Comparison of ENCODE assay signal across 15 mouse cellular contexts in genomic region chr12:8898879-8899785, GRCm38 (mm10). TPM values are rescaled to one million over a fixed set of nuclear protein-coding genes. Genes with fewer than 3 reads are reported as not detected.
A peak's percentile ranks its signal among the peaks of the same experiment; 100 is the strongest.
DNase-seq lines count a peak whose midpoint lies in the region; ATAC-seq and TF ChIP-seq lines count a peak whose summit lies in the region.
"Had no signal": no experiment of that assay in that cellular context is flagged by ENCODE, and none has a peak within 500 bp of the region (broad histone marks: within the 10 kb centered on the region; RNA-seq: fewer than 3 reads in every experiment).

No protein-coding gene starts in this region.

- no peak for TF ChIP-seq POLR2A in brain, embryonic 14.5 days (IDR thresholded peaks at IDR 0.05; ENCODE audit: borderline replicate concordance, extremely low read depth, insufficient read depth, insufficient read length, poor library complexity, severe bottlenecking)

- no peak overlapping the region for H3K4me3 ChIP-seq in forebrain, embryonic 10.5 days
- H3K4me3 ChIP-seq in forebrain, embryonic 12.5 days (replicated peaks), result no peak overlapping the region
- no peak overlapping the region for H3K4me3 ChIP-seq in hindbrain, embryonic 13.5 days
- no peak overlapping the region for H3K4me3 ChIP-seq in midbrain, embryonic 16.5 days (ENCODE audit: low read depth, low read length)

- no peak for TF ChIP-seq CTCF in brain, embryonic 14.5 days (IDR thresholded peaks at IDR 0.05; ENCODE audit: borderline replicate concordance, extremely low read depth, insufficient read depth, insufficient read length)

- peaks cover 46% of the 10 kb centered on the region for H3K4me1 ChIP-seq in forebrain, embryonic 10.5 days
- peaks cover 16% of the 10 kb centered on the region for H3K4me1 ChIP-seq in forebrain, embryonic 12.5 days
- H3K4me1 ChIP-seq in hindbrain, embryonic 13.5 days (replicated peaks), result 0 out of 2 replicates have a peak, but pooled peaks cover 12% of the 10 kb centered on the region
- no peaks in the 10 kb centered on the region for H3K4me1 ChIP-seq in midbrain, embryonic 16.5 days (ENCODE audit: control insufficient read depth, insufficient read depth, low read length)

- H3K4me2 ChIP-seq in forebrain, embryonic 12.5 days, result no peak overlapping the region
- no peak overlapping the region for H3K4me2 ChIP-seq in hindbrain, embryonic 13.5 days
- H3K4me2 ChIP-seq in midbrain, embryonic 16.5 days (ENCODE audit: low read length), result no peak overlapping the region

- 60% methylated on average over 19 of the region's 19 CpGs for WGBS in forebrain, embryonic 10.5 days
- 55% methylated on average over 19 of the region's 19 CpGs for WGBS in forebrain, embryonic 12.5 days
- WGBS in hindbrain, embryonic 13.5 days, result 47% methylated on average over 19 of the region's 19 CpGs
- 41% methylated on average over 18 of the region's 19 CpGs for WGBS in midbrain, embryonic 16.5 days

- no peaks in the 10 kb centered on the region for H3K9me3 ChIP-seq in forebrain, embryonic 10.5 days
- H3K9me3 ChIP-seq in forebrain, embryonic 12.5 days, result no peaks in the 10 kb centered on the region
- H3K9me3 ChIP-seq in hindbrain, embryonic 13.5 days, result no peaks in the 10 kb centered on the region
- H3K9me3 ChIP-seq in midbrain, embryonic 16.5 days (replicated peaks; ENCODE audit: control insufficient read depth, low read length, poor library complexity, severe bottlenecking), result no peaks in the 10 kb centered on the region
- H3K9me3 ChIP-seq: G1E had no signal

- no peak overlapping the region for H3K9ac ChIP-seq in forebrain, embryonic 12.5 days
- no peak overlapping the region for H3K9ac ChIP-seq in hindbrain, embryonic 13.5 days
- no peak overlapping the region for H3K9ac ChIP-seq in midbrain, embryonic 16.5 days (ENCODE audit: low read depth, low read length)

- H3K36me3 ChIP-seq in forebrain, embryonic 10.5 days (replicated peaks), result no peaks in the 10 kb centered on the region
- no peaks in the 10 kb centered on the region for H3K36me3 ChIP-seq in forebrain, embryonic 12.5 days (replicated peaks)
- H3K36me3 ChIP-seq in hindbrain, embryonic 13.5 days, result no peaks in the 10 kb centered on the region
- H3K36me3 ChIP-seq in midbrain, embryonic 16.5 days (ENCODE audit: control insufficient read depth, insufficient read depth, low read length), result no peaks in the 10 kb centered on the region
- H3K36me3 ChIP-seq: G1E had no signal

- H3K27me3 ChIP-seq in forebrain, embryonic 10.5 days (ENCODE audit: poor library complexity, severe bottlenecking), result no peaks in the 10 kb centered on the region
- H3K27me3 ChIP-seq in forebrain, embryonic 12.5 days, result no peaks in the 10 kb centered on the region
- no peaks in the 10 kb centered on the region for H3K27me3 ChIP-seq in hindbrain, embryonic 13.5 days
- H3K27me3 ChIP-seq in midbrain, embryonic 16.5 days (ENCODE audit: control insufficient read depth, insufficient read depth, low read depth, low read length), result no peaks in the 10 kb centered on the region

- no peak for DNase-seq in forebrain, embryonic 10.5 days (ENCODE audit: extremely low spot score, low spot score)
- peak; percentile 55 for DNase-seq in brain, embryonic 14.5 days (ENCODE audit: low read depth)
- DNase-seq in urinary bladder, postnatal 14 days (ENCODE audit: low spot score), result no peak
- no peak for DNase-seq in right cerebral cortex, adult 2 months (ENCODE audit: low spot score in 2 of 2)
- no peak for DNase-seq in adrenal gland, adult 18-20 months (ENCODE audit: low spot score in 2 of 2)
- DNase-seq: heart, adult 18-20 months; heart, postnatal 4 days; kidney, postnatal 14 days; lung, postnatal 10 days had no signal

- H3K27ac ChIP-seq in forebrain, embryonic 10.5 days, result peak overlapping the region; percentile 78
- H3K27ac ChIP-seq in forebrain, embryonic 12.5 days, result no peak overlapping the region
- peak overlapping the region; percentile 35; the same call in 1 of the 2 replicates for H3K27ac ChIP-seq in hindbrain, embryonic 13.5 days
- H3K27ac ChIP-seq in midbrain, embryonic 16.5 days (ENCODE audit: low read length), result no peak overlapping the region

- no peak for ATAC-seq in forebrain, embryonic 12.5 days (ENCODE audit: low FRiP score)
- peak; percentile 70; the same call in 1 of the 2 replicates for ATAC-seq in hindbrain, embryonic 13.5 days (ENCODE audit: low FRiP score)
- ATAC-seq in midbrain, embryonic 16.5 days, result 0 out of 2 replicates have a peak, but pooled peaks have one; percentile 54

RNA-seq across cellular contexts. Expression of gene Laptm4a, which starts 22.3 kb away (rescaled TPM):
- polyA plus RNA-seq in forebrain, embryonic 10.5 days (2016; fragmentation: Nextera tagmentation; extraction: Ambion mirVana), result 178 and 181 TPM in 2 replicates
- 212 and 215 TPM in 2 replicates for polyA plus RNA-seq in forebrain, embryonic 12.5 days (2016; fragmentation: Nextera tagmentation; extraction: Ambion mirVana)
- polyA plus RNA-seq in brain, embryonic 14.5 days (2012; rRNA removed), result 253 and 322 TPM in 2 replicates
- polyA plus RNA-seq in hindbrain, embryonic 13.5 days (2015; fragmentation: Nextera tagmentation; extraction: Ambion mirVana), result 229 and 244 TPM in 2 replicates
- 190 and 201 TPM in 2 replicates for polyA plus RNA-seq in midbrain, embryonic 16.5 days (2015; fragmentation: Nextera tagmentation; extraction: Ambion mirVana)
- 100 to 1,000 TPM; 578 to 580 TPM for total RNA-seq in adrenal gland, adult 18-20 months (2021)

RNA-seq across cellular contexts. Expression of gene Matn3, which starts 48.6 kb away (rescaled TPM):
- polyA plus RNA-seq in forebrain, embryonic 10.5 days (2016; fragmentation: Nextera tagmentation; extraction: Ambion mirVana), result 5.9 and 7.0 TPM in 2 replicates
- polyA plus RNA-seq in forebrain, embryonic 12.5 days (2016; fragmentation: Nextera tagmentation; extraction: Ambion mirVana), result 0.54 and 0.58 TPM in 2 replicates
- polyA plus RNA-seq in brain, embryonic 14.5 days (2012; rRNA removed), result 0.16 and 0.26 TPM in 2 replicates
- polyA plus RNA-seq in hindbrain, embryonic 13.5 days (2015; fragmentation: Nextera tagmentation; extraction: Ambion mirVana), result 0.22 and 0.71 TPM in 2 replicates
- 0.11 and 0.15 TPM in 2 replicates for polyA plus RNA-seq in midbrain, embryonic 16.5 days (2015; fragmentation: Nextera tagmentation; extraction: Ambion mirVana)
- total RNA-seq in adrenal gland, adult 18-20 months (2021), result not detected
- total RNA-seq: common myeloid progenitor, adult 5-6 weeks; heart, adult 18-20 months; liver, adult 2 months had no signal
- polyA plus RNA-seq: G1E; liver, adult 2 months had no signal

Comparison
In these comparisons a context has a peak if more than half of its experiments do, and no peak if none do; other contexts are left out.
1. H3K27ac ChIP-seq: peak in forebrain, embryonic 10.5 days (single experiment) and hindbrain, embryonic 13.5 days (single experiment); none in forebrain, embryonic 12.5 days (single experiment) and midbrain, embryonic 16.5 days (single experiment).